Mouse (Mus musculus): ENCODE results near the gene Hist1h2ai. TPM values are rescaled to one million over a fixed set of nuclear protein-coding genes. Genes with fewer than 3 reads are reported as not detected.
"Not testable (repeated sequence)": the region's sequence is repeated elsewhere in the genome, so short reads cannot be mapped to it uniquely, and the experiment has no call there.

The Hist1h2ai gene
- polyA plus RNA-seq, 1 experiment from 2014 or later: 25.5 TPM

DNA sequence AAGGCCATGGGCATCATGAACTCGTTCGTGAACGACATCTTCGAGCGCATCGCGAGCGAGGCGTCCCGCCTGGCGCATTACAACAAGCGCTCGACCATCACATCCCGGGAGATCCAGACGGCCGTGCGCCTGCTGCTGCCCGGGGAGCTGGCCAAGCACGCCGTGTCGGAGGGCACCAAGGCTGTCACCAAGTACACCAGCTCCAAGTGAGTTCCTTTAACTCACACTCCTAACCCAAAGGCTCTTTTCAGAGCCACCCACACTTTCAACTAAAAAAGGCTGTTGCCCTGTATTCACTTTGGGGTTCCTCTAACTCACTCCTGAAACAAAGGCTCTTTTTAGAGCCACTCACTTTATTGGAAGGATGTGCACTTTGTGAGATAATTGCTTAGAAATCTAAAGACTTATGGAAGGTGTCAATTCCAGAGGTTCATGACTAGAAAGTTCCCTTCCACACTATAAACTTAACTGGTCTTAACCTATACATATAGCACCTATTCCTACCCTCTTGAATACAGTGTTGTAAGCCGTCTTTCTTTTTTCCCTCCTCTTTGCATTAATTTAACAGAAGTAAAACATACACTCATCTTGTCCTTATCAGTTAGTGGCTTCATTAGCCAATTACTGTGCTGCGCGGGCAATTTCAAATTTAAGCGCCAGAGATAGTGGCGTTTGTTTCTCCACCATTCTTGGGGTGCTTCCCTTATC, 38.2 kb downstream of the Hist1h2ai start:
- not testable (repeated sequence) for H3K36me3 ChIP-seq; ATAC-seq (ENCODE audit: borderline replicate concordance, extremely low read depth, low FRiP score, low TSS enrichment); H3K27me3 ChIP-seq; H3K9me3 ChIP-seq
- H3K27ac ChIP-seq: peak overlapping the region; percentile 96
- H3K9ac ChIP-seq: peak overlapping the region; percentile 55
- WGBS: under 1% methylated on average over 15 of the region's 26 CpGs
- peaks cover 28% of the 10 kb centered on the region for H3K4me1 ChIP-seq
- peak overlapping the region; percentile 47 for H3K4me3 ChIP-seq
- H3K4me2 ChIP-seq: peak overlapping the region; percentile 70

DNA sequence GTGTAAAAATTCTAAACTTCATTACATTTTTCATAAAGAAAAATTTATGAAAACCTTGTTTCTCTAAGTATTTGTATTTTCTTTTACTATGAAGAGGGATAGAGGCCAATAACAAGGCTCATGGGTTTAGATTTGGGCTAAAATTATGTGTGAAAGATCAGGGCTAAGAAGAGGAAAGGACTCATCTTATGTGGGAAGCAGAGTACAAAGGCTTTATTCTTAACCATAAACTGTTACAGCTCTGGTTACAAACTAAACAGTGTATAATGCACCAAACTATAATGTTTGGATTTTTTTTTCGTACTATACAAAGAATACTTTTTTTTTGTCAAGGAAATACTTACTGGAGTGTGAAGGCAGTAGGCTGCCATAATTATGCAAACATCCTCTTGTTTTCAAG, 39.5 kb downstream of the Hist1h2ai start:
- no peak for ATAC-seq (ENCODE audit: borderline replicate concordance, extremely low read depth, low FRiP score, low TSS enrichment)
- H3K27ac ChIP-seq: no peak overlapping the region
- H3K27me3 ChIP-seq: no peaks in the 10 kb centered on the region
- H3K4me1 ChIP-seq: peaks cover 26% of the 10 kb centered on the region
- H3K4me2 ChIP-seq: peak overlapping the region; percentile 38
- WGBS: 49% methylated on average over 1 of the region's 1 CpGs
- H3K9me3 ChIP-seq: no peaks in the 10 kb centered on the region
- 0 out of 2 replicates have a peak overlapping the region, but pooled peaks have one; percentile 17 for H3K4me3 ChIP-seq
- H3K9ac ChIP-seq: no peak overlapping the region
- no peaks in the 10 kb centered on the region for H3K36me3 ChIP-seq

Small RNA genes lying within 50 kb of the gene (microRNA-seq; reads per million reads assigned to microRNA genes)
- gene Gm44357: not detected
- not detected for gene Gm44367
- gene Gm44454: 0.56 reads per million

Other genes with a start within 250 kb of the Hist1h2ai start
- 3.1 and 3.8 TPM in 2 replicates for gene Nkapl, start 247.9 kb upstream of the Hist1h2ai start, polyA plus RNA-seq (2015; fragmentation: Nextera tagmentation; extraction: Ambion mirVana)
- 3.4 TPM in 2 replicates for gene Zkscan4, start 237.5 kb upstream of the Hist1h2ai start, polyA plus RNA-seq (2015; fragmentation: Nextera tagmentation; extraction: Ambion mirVana)
- not detected in 2 replicates for gene Gm10065, start 237.0 kb upstream of the Hist1h2ai start, polyA plus RNA-seq (2015; fragmentation: Nextera tagmentation; extraction: Ambion mirVana)
- 0.29 and 0.31 TPM in 2 replicates for gene AK157302, start 221.2 kb upstream of the Hist1h2ai start, polyA plus RNA-seq (2015; fragmentation: Nextera tagmentation; extraction: Ambion mirVana)
- gene Gm11273, start 215.0 kb upstream of the Hist1h2ai start, polyA plus RNA-seq (2015; fragmentation: Nextera tagmentation; extraction: Ambion mirVana): 4.9 and 6.1 TPM in 2 replicates
- gene Zkscan8, start 185.3 kb upstream of the Hist1h2ai start, polyA plus RNA-seq (2015; fragmentation: Nextera tagmentation; extraction: Ambion mirVana): 5.5 and 6.8 TPM in 2 replicates
- 0.10 and 0.26 TPM in 2 replicates for gene Olfr1366, start 173.6 kb upstream of the Hist1h2ai start, polyA plus RNA-seq (2015; fragmentation: Nextera tagmentation; extraction: Ambion mirVana)
- 0.04 TPM in 1 of 2 replicates, not detected in the other for gene Olfr1535, start 156.5 kb upstream of the Hist1h2ai start, polyA plus RNA-seq (2015; fragmentation: Nextera tagmentation; extraction: Ambion mirVana)
- not detected in 2 replicates for gene Olfr1364, start 134.7 kb upstream of the Hist1h2ai start, polyA plus RNA-seq (2015; fragmentation: Nextera tagmentation; extraction: Ambion mirVana)
- gene Olfr1362, start 102.4 kb upstream of the Hist1h2ai start, polyA plus RNA-seq (2015; fragmentation: Nextera tagmentation; extraction: Ambion mirVana): not detected in 2 replicates
- not detected in 2 replicates for gene Olfr11, start 73.9 kb upstream of the Hist1h2ai start, polyA plus RNA-seq (2015; fragmentation: Nextera tagmentation; extraction: Ambion mirVana)
- not detected in 2 replicates for gene Olfr1361, start 53.0 kb upstream of the Hist1h2ai start, polyA plus RNA-seq (2015; fragmentation: Nextera tagmentation; extraction: Ambion mirVana)
- gene Olfr1360, start 39.0 kb upstream of the Hist1h2ai start, polyA plus RNA-seq (2015; fragmentation: Nextera tagmentation; extraction: Ambion mirVana): not detected in 2 replicates
- gene Olfr1359, start 18.3 kb upstream of the Hist1h2ai start, polyA plus RNA-seq (2015; fragmentation: Nextera tagmentation; extraction: Ambion mirVana): not detected in 2 replicates
- 2.0 and 3.0 TPM in 2 replicates for gene Hist1h2bl, start 279 bp upstream of the Hist1h2ai start, polyA plus RNA-seq (2015; fragmentation: Nextera tagmentation; extraction: Ambion mirVana)
- 11.8 and 14.4 TPM in 2 replicates for gene Hist1h3h, start 1.2 kb downstream of the Hist1h2ai start, polyA plus RNA-seq (2015; fragmentation: Nextera tagmentation; extraction: Ambion mirVana)
- gene Hist1h2bm, start 5.6 kb downstream of the Hist1h2ai start, polyA plus RNA-seq (2015; fragmentation: Nextera tagmentation; extraction: Ambion mirVana): 4.5 and 5.5 TPM in 2 replicates
- 1.8 and 3.1 TPM in 2 replicates for gene Hist1h4j, start 18.6 kb downstream of the Hist1h2ai start, polyA plus RNA-seq (2015; fragmentation: Nextera tagmentation; extraction: Ambion mirVana)
- 3.1 and 6.3 TPM in 2 replicates for gene Hist1h4k, start 34.1 kb downstream of the Hist1h2ai start, polyA plus RNA-seq (2015; fragmentation: Nextera tagmentation; extraction: Ambion mirVana)
- gene Hist1h2ak, start 37.4 kb downstream of the Hist1h2ai start, polyA plus RNA-seq (2015; fragmentation: Nextera tagmentation; extraction: Ambion mirVana): 43.1 and 47.1 TPM in 2 replicates
- gene Hist1h2bn, start 37.7 kb downstream of the Hist1h2ai start, polyA plus RNA-seq (2015; fragmentation: Nextera tagmentation; extraction: Ambion mirVana): 5.5 and 6.1 TPM in 2 replicates
- 41.4 and 42.0 TPM in 2 replicates for gene Hist1h1b, start 64.2 kb downstream of the Hist1h2ai start, polyA plus RNA-seq (2015; fragmentation: Nextera tagmentation; extraction: Ambion mirVana)
- gene Hist1h3i, start 66.9 kb downstream of the Hist1h2ai start, polyA plus RNA-seq (2015; fragmentation: Nextera tagmentation; extraction: Ambion mirVana): 137 and 172 TPM in 2 replicates
- 10.7 and 22.4 TPM in 2 replicates for gene Hist1h2an, start 70.8 kb downstream of the Hist1h2ai start, polyA plus RNA-seq (2015; fragmentation: Nextera tagmentation; extraction: Ambion mirVana)
- gene Hist1h2bp, start 71.0 kb downstream of the Hist1h2ai start, polyA plus RNA-seq (2015; fragmentation: Nextera tagmentation; extraction: Ambion mirVana): 2.1 and 3.1 TPM in 2 replicates
- 23.1 and 31.1 TPM in 2 replicates for gene Hist1h2bq, start 93.8 kb downstream of the Hist1h2ai start, polyA plus RNA-seq (2015; fragmentation: Nextera tagmentation; extraction: Ambion mirVana)
- 1.7 TPM in 1 of 2 replicates, not detected in the other for gene Hist1h2ao, start 94.0 kb downstream of the Hist1h2ai start, polyA plus RNA-seq (2015; fragmentation: Nextera tagmentation; extraction: Ambion mirVana)
- gene Hist1h4m, start 95.3 kb downstream of the Hist1h2ai start, polyA plus RNA-seq (2015; fragmentation: Nextera tagmentation; extraction: Ambion mirVana): not detected in 2 replicates
- gene Hist1h4n, start 115.8 kb downstream of the Hist1h2ai start, polyA plus RNA-seq (2015; fragmentation: Nextera tagmentation; extraction: Ambion mirVana): 19.5 and 22.5 TPM in 2 replicates
- gene Hist1h2ap, start 117.1 kb downstream of the Hist1h2ai start, polyA plus RNA-seq (2015; fragmentation: Nextera tagmentation; extraction: Ambion mirVana): 3,976 and 4,351 TPM in 2 replicates
- 26.7 and 30.8 TPM in 2 replicates for gene Hist1h2br, start 117.3 kb downstream of the Hist1h2ai start, polyA plus RNA-seq (2015; fragmentation: Nextera tagmentation; extraction: Ambion mirVana)
- 11.6 and 13.3 TPM in 2 replicates for gene Zfp184, start 228.7 kb downstream of the Hist1h2ai start, polyA plus RNA-seq (2015; fragmentation: Nextera tagmentation; extraction: Ambion mirVana)

All from lung, embryonic 15.5 days (tissue).